Mouse (Mus musculus): ENCODE measurements at regions not wholly inside any gene's neighbourhood (a gene's known extent, or its start where the extent isn't known, plus 50 kb on each side); places are given as distances from the start of the nearest gene placed in this dataset.
"Not testable (repeated sequence)": the region's sequence is repeated elsewhere in the genome, so short reads cannot be mapped to it uniquely, and the experiment has no call there.

DNA sequence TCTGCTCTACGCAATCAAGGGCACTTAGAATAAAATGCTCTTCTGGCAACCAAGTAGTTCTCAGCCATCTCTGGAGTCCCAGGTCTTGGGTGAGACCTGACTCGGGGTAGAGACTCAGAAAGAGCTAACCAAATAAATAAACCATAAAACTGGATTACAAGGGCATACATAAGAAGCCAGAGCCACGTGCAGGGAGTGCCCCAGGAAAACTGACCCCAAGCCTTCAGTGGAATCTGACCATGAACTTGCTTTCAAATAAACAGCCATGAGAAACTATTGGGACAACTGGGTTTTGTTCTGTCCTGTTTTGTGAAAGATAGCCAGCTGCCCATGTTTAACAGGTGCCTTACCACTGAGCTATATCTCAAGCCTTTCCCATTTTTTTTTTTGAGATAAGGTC is 170.3 kb downstream of the Tomm20 start:
- H3K9ac ChIP-seq = no peak overlapping the region
- no peaks in the 10 kb centered on the region for H3K4me1 ChIP-seq (replicated peaks)
- ATAC-seq (ENCODE audit: low FRiP score, low read depth) = no peak
- no peak overlapping the region for H3K4me2 ChIP-seq
- H3K27ac ChIP-seq (replicated peaks) = no peak overlapping the region
- no peak overlapping the region for H3K4me3 ChIP-seq
- H3K36me3 ChIP-seq = no peaks in the 10 kb centered on the region
- no peaks in the 10 kb centered on the region for H3K9me3 ChIP-seq
- WGBS = 84% methylated on average over 3 of the region's 3 CpGs
- no peaks in the 10 kb centered on the region for H3K27me3 ChIP-seq

DNA sequence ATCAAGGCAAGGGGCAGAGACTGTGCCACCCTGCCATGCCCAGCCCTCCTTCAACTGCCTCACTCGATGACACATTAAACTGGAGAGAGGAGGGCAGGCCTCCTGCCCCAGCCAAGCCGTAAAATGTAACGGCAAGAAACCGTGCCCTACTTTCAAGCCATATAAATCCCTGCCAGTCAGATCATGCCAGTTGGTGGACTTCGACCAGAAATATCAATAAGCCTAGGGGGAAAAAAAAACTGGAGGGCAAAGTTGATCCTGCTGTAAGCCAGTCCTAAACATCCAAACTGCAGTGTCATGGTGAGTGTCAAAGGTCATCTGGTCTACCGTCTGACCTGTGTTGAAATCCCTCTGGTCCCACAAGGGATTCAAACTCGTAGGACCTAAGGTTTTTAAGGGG is 170.8 kb downstream of the Tomm20 start:
- H3K4me1 ChIP-seq (replicated peaks) = no peaks in the 10 kb centered on the region
- H3K36me3 ChIP-seq = no peaks in the 10 kb centered on the region
- WGBS = 87% methylated on average over 7 of the region's 7 CpGs
- H3K27me3 ChIP-seq = no peaks in the 10 kb centered on the region
- H3K4me2 ChIP-seq = no peak overlapping the region
- no peak overlapping the region for H3K9ac ChIP-seq
- no peak overlapping the region for H3K4me3 ChIP-seq
- H3K27ac ChIP-seq (replicated peaks) = no peak overlapping the region
- ATAC-seq (ENCODE audit: low FRiP score, low read depth) = no peak
- H3K9me3 ChIP-seq = no peaks in the 10 kb centered on the region

DNA sequence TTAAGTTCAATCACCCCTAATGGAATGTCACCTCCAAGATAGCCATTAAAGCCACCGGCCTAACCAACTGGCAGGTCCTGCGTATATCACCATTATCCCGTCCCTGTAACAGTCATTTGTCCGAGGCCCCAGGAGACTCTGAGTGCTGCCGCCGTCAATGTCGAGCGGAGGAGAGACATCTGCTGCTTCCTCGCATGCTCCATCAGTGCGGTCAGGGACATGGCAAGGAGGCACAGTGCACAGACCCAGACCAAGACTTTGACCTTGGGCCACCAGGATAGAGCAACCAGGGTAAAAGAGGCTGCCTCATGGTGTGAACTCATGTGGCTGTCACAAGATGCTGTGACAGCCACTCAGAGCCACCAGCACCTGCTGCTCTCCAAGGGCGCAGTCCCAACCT is 172.9 kb downstream of the Tomm20 start:
- Histone ChIP-seq H3K4me2 (no peak overlapping the region), H3K9me3 (no peaks in the 10 kb centered on the region), H3K4me1 (replicated peaks) (no peaks in the 10 kb centered on the region), H3K27ac (replicated peaks) (no peak overlapping the region), H3K36me3 (no peaks in the 10 kb centered on the region), H3K27me3 (no peaks in the 10 kb centered on the region), H3K9ac (no peak overlapping the region), H3K4me3 (no peak overlapping the region)
- ATAC-seq (ENCODE audit: low FRiP score, low read depth) = no peak
- WGBS = 60% methylated on average over 11 of the region's 11 CpGs

- Histone ChIP-seq H3K4me1 (replicated peaks) (no peaks in the 10 kb centered on the region), H3K36me3 (no peaks in the 10 kb centered on the region), H3K4me2 (no peak overlapping the region), H3K4me3 (no peak overlapping the region), H3K27ac (replicated peaks) (no peak overlapping the region), H3K9me3 (no peaks in the 10 kb centered on the region), H3K27me3 (no peaks in the 10 kb centered on the region), H3K9ac (no peak overlapping the region)
- no peak for ATAC-seq (ENCODE audit: low FRiP score, low read depth)
- WGBS = 84% methylated on average over 7 of the region's 7 CpGs
These were observed 173.4 kb downstream of the Tomm20 start for GRCm38 (mm10) chr8:126772194-126772593.

- ATAC-seq (ENCODE audit: low FRiP score, low read depth); H3K9me3 ChIP-seq; H3K36me3 ChIP-seq; H3K4me2 ChIP-seq; H3K9ac ChIP-seq; H3K4me1 ChIP-seq (replicated peaks); H3K27ac ChIP-seq (replicated peaks); H3K27me3 ChIP-seq; H3K4me3 ChIP-seq: not testable (repeated sequence)
- WGBS = 84% methylated on average over 2 of the region's 2 CpGs
These were observed 175.3 kb downstream of the Tomm20 start for GRCm38 (mm10) chr8:126770374-126770773.

DNA sequence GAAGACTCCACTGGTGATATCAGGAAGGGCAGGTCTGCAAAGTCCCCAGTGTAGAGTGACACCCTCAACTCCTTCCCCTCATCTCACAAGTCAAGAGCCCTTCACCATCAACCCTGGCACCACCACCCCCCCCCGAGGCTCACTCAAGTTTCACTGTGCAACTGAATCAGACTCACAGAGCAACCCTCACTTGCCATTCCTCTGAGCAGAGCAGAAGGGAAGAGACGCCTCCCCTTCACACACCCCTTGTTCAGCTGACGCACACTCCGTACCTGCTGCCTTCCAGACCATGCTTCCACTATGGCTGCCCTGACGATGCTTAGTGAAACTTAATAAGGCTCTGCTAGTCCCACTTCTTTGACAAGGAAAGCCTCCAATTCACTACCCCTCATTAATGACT is 174.4 kb upstream of the Irf2bp2 start:
- no peak for ATAC-seq (ENCODE audit: low FRiP score, low read depth)
- Histone ChIP-seq H3K4me2 (no peak overlapping the region), H3K36me3 (no peaks in the 10 kb centered on the region), H3K9ac (no peak overlapping the region), H3K9me3 (no peaks in the 10 kb centered on the region), H3K27ac (replicated peaks) (no peak overlapping the region), H3K4me3 (no peak overlapping the region), H3K27me3 (no peaks in the 10 kb centered on the region), H3K4me1 (replicated peaks) (no peaks in the 10 kb centered on the region)
- 94% methylated on average over 5 of the region's 5 CpGs for WGBS

- no peak overlapping the region for H3K9ac ChIP-seq
- no peak for ATAC-seq (ENCODE audit: low FRiP score, low read depth)
- H3K27me3 ChIP-seq = no peaks in the 10 kb centered on the region
- H3K4me3 ChIP-seq = no peak overlapping the region
- H3K9me3 ChIP-seq = no peaks in the 10 kb centered on the region
- 97% methylated on average over 3 of the region's 3 CpGs for WGBS
- H3K27ac ChIP-seq (replicated peaks) = no peak overlapping the region
- no peak overlapping the region for H3K4me2 ChIP-seq
- H3K36me3 ChIP-seq = no peaks in the 10 kb centered on the region
- H3K4me1 ChIP-seq (replicated peaks) = no peaks in the 10 kb centered on the region
These were observed 173.6 kb upstream of the Irf2bp2 start for GRCm38 (mm10) chr8:126767341-126767740.

GRCm38 (mm10) chr8:126765693-126766238 is 172.0 kb upstream of the Irf2bp2 start:
- H3K4me1 ChIP-seq (replicated peaks) = no peaks in the 10 kb centered on the region
- H3K4me3 ChIP-seq = no peak overlapping the region
- H3K4me2 ChIP-seq = no peak overlapping the region
- H3K27me3 ChIP-seq = no peaks in the 10 kb centered on the region
- H3K36me3 ChIP-seq = no peaks in the 10 kb centered on the region
- 97% methylated on average over 6 of the region's 6 CpGs for WGBS
- H3K9ac ChIP-seq = no peak overlapping the region
- H3K27ac ChIP-seq (replicated peaks) = no peak overlapping the region
- no peak for ATAC-seq (ENCODE audit: low FRiP score, low read depth)
- H3K9me3 ChIP-seq = no peaks in the 10 kb centered on the region

GRCm38 (mm10) chr8:126763600-126763999 is 169.8 kb upstream of the Irf2bp2 start:
- Histone ChIP-seq H3K9ac (no peak overlapping the region), H3K4me2 (no peak overlapping the region), H3K36me3 (no peaks in the 10 kb centered on the region), H3K27me3 (no peaks in the 10 kb centered on the region), H3K4me1 (replicated peaks) (no peaks in the 10 kb centered on the region), H3K9me3 (no peaks in the 10 kb centered on the region), H3K27ac (replicated peaks) (no peak overlapping the region), H3K4me3 (no peak overlapping the region)
- 89% methylated on average over 7 of the region's 7 CpGs for WGBS
- ATAC-seq (ENCODE audit: low FRiP score, low read depth) = no peak

DNA sequence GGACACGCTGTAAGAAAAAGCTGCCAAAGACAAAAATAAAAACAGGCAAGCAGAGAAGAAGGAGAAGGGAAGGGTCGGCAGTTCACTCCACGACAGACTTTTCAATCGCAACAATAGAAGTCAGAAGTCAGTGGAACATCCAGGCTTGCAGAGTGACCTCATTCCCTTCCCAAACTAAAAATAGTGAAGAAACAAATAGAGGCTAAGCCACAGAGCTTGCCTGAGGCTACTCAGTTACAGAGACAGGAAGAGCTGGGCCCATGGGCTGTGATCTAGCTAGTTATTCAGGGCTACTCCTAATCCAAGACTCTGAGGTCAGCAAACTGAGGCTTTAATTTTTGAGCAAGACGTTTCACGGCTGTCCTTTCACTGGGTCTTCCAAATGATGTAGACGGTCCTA is 165.9 kb upstream of the Irf2bp2 start:
- H3K27ac ChIP-seq (replicated peaks) = no peak overlapping the region
- H3K27me3 ChIP-seq = no peaks in the 10 kb centered on the region
- H3K9ac ChIP-seq = no peak overlapping the region
- 56% methylated on average over 7 of the region's 7 CpGs for WGBS
- H3K4me1 ChIP-seq (replicated peaks) = no peaks in the 10 kb centered on the region
- no peak overlapping the region for H3K4me2 ChIP-seq
- no peak for ATAC-seq (ENCODE audit: low FRiP score, low read depth)
- H3K4me3 ChIP-seq = no peak overlapping the region
- H3K9me3 ChIP-seq = no peaks in the 10 kb centered on the region
- H3K36me3 ChIP-seq = no peaks in the 10 kb centered on the region

- no peaks in the 10 kb centered on the region for H3K9me3 ChIP-seq
- no peak overlapping the region for H3K9ac ChIP-seq
- H3K27ac ChIP-seq (replicated peaks) = no peak overlapping the region
- H3K4me1 ChIP-seq (replicated peaks) = 0 out of 2 replicates have a peak, but pooled peaks cover 5% of the 10 kb centered on the region
- H3K36me3 ChIP-seq = no peaks in the 10 kb centered on the region
- H3K4me3 ChIP-seq = no peak overlapping the region
- no peak for ATAC-seq (ENCODE audit: low FRiP score, low read depth)
- no peak overlapping the region for H3K4me2 ChIP-seq
- 91% methylated on average over 4 of the region's 4 CpGs for WGBS
- no peaks in the 10 kb centered on the region for H3K27me3 ChIP-seq
These were observed 165.2 kb upstream of the Irf2bp2 start for GRCm38 (mm10) chr8:126758951-126759350.

DNA sequence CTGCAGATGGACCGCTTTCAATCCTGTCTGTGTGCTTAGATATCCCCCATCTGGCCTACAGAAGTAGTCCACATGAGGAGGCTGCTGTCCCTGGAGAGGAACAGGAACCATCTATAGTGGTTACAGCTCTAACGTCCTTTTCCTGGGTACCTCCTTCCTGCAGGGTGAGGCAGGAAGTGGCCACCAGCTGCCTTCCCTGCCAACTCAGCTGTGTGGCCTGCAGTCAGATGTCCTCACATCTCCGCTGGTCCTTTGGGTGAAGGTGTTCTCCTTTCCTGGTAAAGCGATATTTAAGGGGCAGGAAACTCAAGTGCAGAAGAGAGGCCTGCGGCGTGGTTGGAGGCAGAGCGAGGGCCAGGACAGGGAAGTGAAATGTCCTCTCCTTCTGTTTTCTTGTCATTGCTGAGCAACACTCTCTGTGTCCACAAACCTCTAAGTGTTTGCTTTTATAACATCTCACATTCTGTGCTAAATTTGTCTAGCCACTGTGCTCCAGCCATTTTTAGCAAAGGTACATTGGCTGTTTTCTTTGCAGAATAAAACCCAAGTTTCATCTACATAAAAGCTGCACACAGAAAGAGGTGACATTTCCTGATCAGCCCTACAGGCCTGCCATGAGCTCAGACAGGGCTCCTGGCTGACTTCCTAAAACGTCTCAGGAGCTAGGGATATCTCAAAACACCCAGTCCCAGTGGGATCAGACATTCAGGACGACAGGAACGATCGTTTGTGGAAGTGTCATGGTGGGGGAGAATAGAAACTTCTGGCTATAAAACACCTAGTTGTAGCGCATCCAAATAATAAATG is 164.4 kb upstream of the Irf2bp2 start:
- H3K4me2 ChIP-seq = no peak overlapping the region
- ATAC-seq (ENCODE audit: low FRiP score, low read depth) = no peak
- H3K27me3 ChIP-seq = no peaks in the 10 kb centered on the region
- H3K4me1 ChIP-seq (replicated peaks) = peaks cover 9% of the 10 kb centered on the region; the same call in 1 of the 2 replicates
- no peak overlapping the region for H3K4me3 ChIP-seq
- 78% methylated on average over 12 of the region's 12 CpGs for WGBS
- H3K27ac ChIP-seq (replicated peaks) = no peak overlapping the region
- H3K9ac ChIP-seq = no peak overlapping the region
- H3K9me3 ChIP-seq = no peaks in the 10 kb centered on the region
- no peaks in the 10 kb centered on the region for H3K36me3 ChIP-seq

Data from hindbrain, embryonic 15.5 days (tissue).